Mouse (Mus musculus): Measurements from ENCODE around the gene Col26a1. TPM values are rescaled to one million over a fixed set of nuclear protein-coding genes. Genes with fewer than 3 reads are reported as not detected.
A peak's percentile ranks its signal among the peaks of the same experiment; 100 is the strongest.
"Not testable (repeated sequence)": the region's sequence is repeated elsewhere in the genome, so short reads cannot be mapped to it uniquely, and the experiment has no call there.

Col26a1 gene
- total and polyA plus RNA-seq, 2 experiments from 2014 or later, result 35.5 to 61.9 TPM

- Histone ChIP-seq H3K4me1 (ENCODE audit: insufficient read depth, low read length) (no peaks in the 10 kb centered on the region), H3K4me2 (ENCODE audit: low read depth, low read length, poor library complexity, severe bottlenecking) (no peak overlapping the region), H3K36me3 (ENCODE audit: insufficient read depth, low read length) (no peaks in the 10 kb centered on the region), H3K27ac (ENCODE audit: low read depth, low read length) (no peak overlapping the region), H3K9ac (replicated peaks; ENCODE audit: low read length, poor library complexity, severe bottlenecking) (no peak overlapping the region), H3K27me3 (ENCODE audit: insufficient read depth, low read length) (no peaks in the 10 kb centered on the region), H3K9me3 (ENCODE audit: low read length) (no peaks in the 10 kb centered on the region), H3K4me3 (ENCODE audit: low read depth, low read length) (no peak overlapping the region)
- TF ChIP-seq CTCF (IDR thresholded peaks at IDR 0.05), result peak; percentile 63
- 46% methylated on average over 6 of the region's 6 CpGs for WGBS
- no peak for ATAC-seq (ENCODE audit: low FRiP score)
- no peak for DNase-seq (ENCODE audit: low spot score)
Observed at GRCm38 (mm10) chr5:136759781-136760180, 123.2 kb downstream of the Col26a1 start.

- Histone ChIP-seq H3K4me1 (ENCODE audit: insufficient read depth, low read length) (no peaks in the 10 kb centered on the region), H3K9ac (replicated peaks; ENCODE audit: low read length, poor library complexity, severe bottlenecking) (no peak overlapping the region), H3K4me2 (ENCODE audit: low read depth, low read length, poor library complexity, severe bottlenecking) (no peak overlapping the region), H3K27ac (ENCODE audit: low read depth, low read length) (no peak overlapping the region), H3K4me3 (ENCODE audit: low read depth, low read length) (no peak overlapping the region), H3K36me3 (ENCODE audit: insufficient read depth, low read length) (no peaks in the 10 kb centered on the region), H3K9me3 (ENCODE audit: low read length) (no peaks in the 10 kb centered on the region), H3K27me3 (ENCODE audit: insufficient read depth, low read length) (no peaks in the 10 kb centered on the region)
- no peak for ATAC-seq (ENCODE audit: low FRiP score)
- TF ChIP-seq CTCF (IDR thresholded peaks at IDR 0.05), result peak; percentile 97
- 1% methylated on average over 3 of the region's 3 CpGs for WGBS
- DNase-seq (ENCODE audit: low spot score), result peak; percentile 75
Observed at GRCm38 (mm10) chr5:136755696-136756095, 127.3 kb downstream of the Col26a1 start.

- H3K9ac ChIP-seq (replicated peaks; ENCODE audit: low read length, poor library complexity, severe bottlenecking), result no peak overlapping the region
- H3K4me3 ChIP-seq (ENCODE audit: low read depth, low read length), result no peak overlapping the region
- no peaks in the 10 kb centered on the region for H3K27me3 ChIP-seq (ENCODE audit: insufficient read depth, low read length)
- no peak overlapping the region for H3K4me2 ChIP-seq (ENCODE audit: low read depth, low read length, poor library complexity, severe bottlenecking)
- no peak overlapping the region for H3K27ac ChIP-seq (ENCODE audit: low read depth, low read length)
- H3K4me1 ChIP-seq (ENCODE audit: insufficient read depth, low read length), result no peaks in the 10 kb centered on the region
- DNase-seq (ENCODE audit: low spot score) (no peak), ATAC-seq (ENCODE audit: low FRiP score) (no peak)
- no peak for TF ChIP-seq CTCF (IDR thresholded peaks at IDR 0.05)
- no peaks in the 10 kb centered on the region for H3K36me3 ChIP-seq (ENCODE audit: insufficient read depth, low read length)
- 65% methylated on average over 14 of the region's 14 CpGs for WGBS
- no peaks in the 10 kb centered on the region for H3K9me3 ChIP-seq (ENCODE audit: low read length)
Observed at GRCm38 (mm10) chr5:136754053-136754591, 128.9 kb downstream of the Col26a1 start.

GRCm38 (mm10) chr5:136753176-136753575, 129.8 kb downstream of the Col26a1 start:
- H3K27me3 ChIP-seq (ENCODE audit: insufficient read depth, low read length); H3K4me2 ChIP-seq (ENCODE audit: low read depth, low read length, poor library complexity, severe bottlenecking); H3K36me3 ChIP-seq (ENCODE audit: insufficient read depth, low read length); H3K4me1 ChIP-seq (ENCODE audit: insufficient read depth, low read length); DNase-seq (ENCODE audit: low spot score); H3K27ac ChIP-seq (ENCODE audit: low read depth, low read length); H3K4me3 ChIP-seq (ENCODE audit: low read depth, low read length); ATAC-seq (ENCODE audit: low FRiP score); H3K9ac ChIP-seq (replicated peaks; ENCODE audit: low read length, poor library complexity, severe bottlenecking); H3K9me3 ChIP-seq (ENCODE audit: low read length): not testable (repeated sequence)
- whole genome bisulfite sequencing, result 78% methylated on average over 7 of the region's 7 CpGs

GRCm38 (mm10) chr5:136752104-136752503, 130.9 kb downstream of the Col26a1 start:
- H3K9me3 ChIP-seq (ENCODE audit: low read length), result no peaks in the 10 kb centered on the region
- H3K36me3 ChIP-seq (ENCODE audit: insufficient read depth, low read length), result no peaks in the 10 kb centered on the region
- DNase-seq (ENCODE audit: low spot score), result no peak
- ATAC-seq (ENCODE audit: low FRiP score), result no peak
- no peak overlapping the region for H3K27ac ChIP-seq (ENCODE audit: low read depth, low read length)
- H3K4me2 ChIP-seq (ENCODE audit: low read depth, low read length, poor library complexity, severe bottlenecking), result no peak overlapping the region
- TF ChIP-seq CTCF (IDR thresholded peaks at IDR 0.05), result no peak
- H3K4me3 ChIP-seq (ENCODE audit: low read depth, low read length), result no peak overlapping the region
- no peaks in the 10 kb centered on the region for H3K4me1 ChIP-seq (ENCODE audit: insufficient read depth, low read length)
- no peak overlapping the region for H3K9ac ChIP-seq (replicated peaks; ENCODE audit: low read length, poor library complexity, severe bottlenecking)
- WGBS, result 98% methylated on average over 19 of the region's 19 CpGs
- no peaks in the 10 kb centered on the region for H3K27me3 ChIP-seq (ENCODE audit: insufficient read depth, low read length)

GRCm38 (mm10) chr5:136746596-136746995, 136.4 kb downstream of the Col26a1 start:
- WGBS, result 78% methylated on average over 9 of the region's 9 CpGs
- Histone ChIP-seq H3K4me2 (ENCODE audit: low read depth, low read length, poor library complexity, severe bottlenecking) (no peak overlapping the region), H3K4me3 (ENCODE audit: low read depth, low read length) (no peak overlapping the region), H3K27ac (ENCODE audit: low read depth, low read length) (no peak overlapping the region), H3K36me3 (ENCODE audit: insufficient read depth, low read length) (no peaks in the 10 kb centered on the region), H3K27me3 (ENCODE audit: insufficient read depth, low read length) (no peaks in the 10 kb centered on the region), H3K9ac (replicated peaks; ENCODE audit: low read length, poor library complexity, severe bottlenecking) (no peak overlapping the region), H3K4me1 (ENCODE audit: insufficient read depth, low read length) (no peaks in the 10 kb centered on the region), H3K9me3 (ENCODE audit: low read length) (no peaks in the 10 kb centered on the region)
- DNase-seq (ENCODE audit: low spot score), result no peak
- ATAC-seq (ENCODE audit: low FRiP score), result no peak
- no peak for TF ChIP-seq CTCF (IDR thresholded peaks at IDR 0.05)

Data from midbrain, postnatal 0 days (tissue).